In genomic region chr6:89408259-89408658, GRCm38 (mm10) we compare ENCODE assay signal across 30 mouse cellular contexts. TPM values are rescaled to one million over a fixed set of nuclear protein-coding genes. Genes with fewer than 3 reads are reported as not detected.
DNase-seq lines count a peak whose midpoint lies in the region; ATAC-seq lines count a peak whose summit lies in the region.
"Had no signal": no experiment of that assay in that cellular context is flagged by ENCODE, and none has a peak within 500 bp of the region (broad histone marks: within the 10 kb centered on the region; RNA-seq: fewer than 3 reads in every experiment).

No protein-coding gene starts in this region.

- no peak overlapping the region for H3K27ac ChIP-seq in liver, embryonic 11.5 days (ENCODE audit: low read depth, low read length)
- H3K27ac ChIP-seq: embryonic facial prominence, embryonic 13.5 days; gastrocnemius, adult 2 months; limb, embryonic 10.5 days; limb, embryonic 15.5 days; liver, embryonic 14.5 days; neural tube, embryonic 12.5 days had no signal

- peak; percentile 33 for DNase-seq in kidney, postnatal 10 days
- no peak for DNase-seq in kidney, postnatal 36 days
- peak; percentile 43 for DNase-seq in 416B (ENCODE audit: low read depth)
- DNase-seq in adrenal gland, postnatal 10 days, result peak; percentile 49
- no peak for DNase-seq in ovary, postnatal 10 days (ENCODE audit: low spot score)
- no peak for DNase-seq in liver, embryonic 11.5 days (ENCODE audit: low spot score)
- DNase-seq: cerebellum, adult 11 months; cerebellum, adult 9-11 months; gastrocnemius, adult 2 months; gastrocnemius, postnatal 36 days; heart, adult 18-20 months; heart, postnatal 36 days; kidney, adult 9 months; kidney, postnatal 25 days; lung, adult 2 months; lung, postnatal 14 days; right cerebral cortex, postnatal 4 days; thymus, postnatal 4 days had no signal

- no peaks in the 10 kb centered on the region for H3K36me3 ChIP-seq in liver, embryonic 11.5 days (ENCODE audit: control insufficient read depth, insufficient read depth, low read length)
- H3K36me3 ChIP-seq: embryonic facial prominence, embryonic 13.5 days; G1E; hindbrain, embryonic 13.5 days; limb, embryonic 10.5 days; neural tube, embryonic 12.5 days had no signal

- no peak overlapping the region for H3K4me3 ChIP-seq in liver, embryonic 11.5 days (ENCODE audit: low read depth, low read length)
- H3K4me3 ChIP-seq: embryonic facial prominence, embryonic 13.5 days; gastrocnemius, adult 2 months; hindbrain, embryonic 13.5 days; limb, embryonic 10.5 days; limb, embryonic 15.5 days; myocyte; neural tube, embryonic 12.5 days had no signal

- H3K4me2 ChIP-seq in liver, embryonic 11.5 days, result no peak overlapping the region
- H3K4me2 ChIP-seq: embryonic facial prominence, embryonic 13.5 days; heart, embryonic 11.5 days; hindbrain, embryonic 13.5 days; limb, embryonic 15.5 days; midbrain, embryonic 11.5 days; neural tube, embryonic 12.5 days had no signal

- H3K9me3 ChIP-seq in liver, embryonic 11.5 days (ENCODE audit: control insufficient read depth, low read length), result no peaks in the 10 kb centered on the region
- H3K9me3 ChIP-seq: embryonic facial prominence, embryonic 13.5 days; G1E; hindbrain, embryonic 13.5 days; limb, embryonic 10.5 days; limb, embryonic 15.5 days; neural tube, embryonic 12.5 days had no signal

- 0 out of 2 replicates have a peak, but pooled peaks have one; percentile 10 for ATAC-seq in megakaryocyte-erythroid progenitor cell, adult 5-6 weeks (replicated peaks; ENCODE audit: low FRiP score, low TSS enrichment, poor library complexity, severe bottlenecking)
- ATAC-seq in liver, embryonic 11.5 days (replicated peaks; ENCODE audit: low FRiP score), result no peak
- ATAC-seq: intestine, postnatal 0 days had no signal

- 65% methylated on average over 5 of the region's 5 CpGs for WGBS in liver, embryonic 11.5 days

- no peak overlapping the region for H3K9ac ChIP-seq in liver, embryonic 11.5 days (ENCODE audit: low read depth, low read length)
- H3K9ac ChIP-seq: embryonic facial prominence, embryonic 13.5 days; hindbrain, embryonic 13.5 days; limb, embryonic 15.5 days; liver, embryonic 14.5 days; neural tube, embryonic 12.5 days had no signal

- H3K27me3 ChIP-seq in liver, embryonic 11.5 days (replicated peaks; ENCODE audit: control insufficient read depth, insufficient read depth, low read length), result no peaks in the 10 kb centered on the region
- H3K27me3 ChIP-seq: embryonic facial prominence, embryonic 13.5 days; hindbrain, embryonic 13.5 days; limb, embryonic 15.5 days; neural tube, embryonic 12.5 days had no signal

- H3K4me1 ChIP-seq in liver, embryonic 11.5 days (replicated peaks; ENCODE audit: control insufficient read depth, insufficient read depth, low read length), result no peaks in the 10 kb centered on the region
- H3K4me1 ChIP-seq: embryonic facial prominence, embryonic 13.5 days; limb, embryonic 10.5 days; neural tube, embryonic 12.5 days had no signal

RNA-seq across cellular contexts. Expression of gene Plxna1, which starts 45.8 kb away (rescaled TPM):
- 10 to 100 TPM; 47.7 to 56.6 TPM for total RNA-seq in adrenal gland, postnatal 10 days (2021)
- 6.2 and 9.0 TPM in 2 replicates for total RNA-seq in megakaryocyte-erythroid progenitor cell, adult 5-6 weeks (2014; fragmentation: Nextera tagmentation)
- total RNA-seq in megakaryocyte-erythroid progenitor cell, adult 5-6 weeks (2017), result 1.4 and 4.8 TPM in 2 replicates
- polyA plus RNA-seq in liver, embryonic 11.5 days (2014; fragmentation: Nextera tagmentation; extraction: Ambion mirVana), result 7.5 and 7.7 TPM in 2 replicates

Comparison
In these comparisons a context has a peak if more than half of its experiments do, and no peak if none do; other contexts are left out.
1. DNase-seq: peak in kidney, postnatal 10 days (single experiment), 416B (single experiment) and adrenal gland, postnatal 10 days (single experiment); none in kidney, postnatal 36 days (0 of 2), ovary, postnatal 10 days (single experiment) and liver, embryonic 11.5 days (single experiment).
2. RNA of gene Plxna1, which starts 45.8 kb away (total RNA-seq): 47.7 to 56.6 TPM in adrenal gland, postnatal 10 days; 1.4 to 9.0 TPM in megakaryocyte-erythroid progenitor cell, adult 5-6 weeks; every median in the first group is over 4 times any median in the second.